8 mouse cellular contexts compared by ENCODE assay signal in the genomic region with DNA sequence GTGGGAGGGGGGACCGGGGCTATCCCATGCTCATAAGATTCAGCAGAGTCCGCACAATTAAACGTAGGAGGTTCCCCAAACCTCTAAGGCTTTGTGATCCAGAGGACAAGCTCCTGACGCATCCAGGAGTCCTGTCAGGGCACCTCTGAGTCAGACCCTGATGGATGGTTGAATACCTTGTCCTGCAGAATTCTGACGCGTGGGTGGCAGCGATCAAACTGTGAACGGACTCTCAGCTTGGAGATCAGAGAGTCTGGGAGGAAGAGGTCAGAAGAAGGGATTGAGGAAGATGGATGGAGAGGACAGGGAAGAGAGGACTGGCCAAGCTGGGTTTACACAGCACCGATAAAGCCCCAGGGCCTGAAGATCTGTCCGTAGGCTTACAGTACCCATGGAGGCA. TPM values are rescaled to one million over a fixed set of nuclear protein-coding genes. Genes with fewer than 3 reads are reported as not detected.
A peak's percentile ranks its signal among the peaks of the same experiment; 100 is the strongest.
DNase-seq lines count a peak whose midpoint lies in the region; ATAC-seq and TF ChIP-seq lines count a peak whose summit lies in the region.

No protein-coding gene starts in this region.

- peak overlapping the region; percentile 49 for H3K4me2 ChIP-seq in kidney, postnatal 0 days (ENCODE audit: low read length)
- H3K4me2 ChIP-seq in embryonic facial prominence, embryonic 15.5 days (replicated peaks) = peak overlapping the region; percentile 49
- H3K4me2 ChIP-seq in neural tube, embryonic 13.5 days = peak overlapping the region; percentile 32

- no peak for ATAC-seq in kidney, postnatal 0 days (replicated peaks; ENCODE audit: low FRiP score, low read depth)
- ATAC-seq in embryonic facial prominence, embryonic 15.5 days (ENCODE audit: insufficient number of reproducible peaks, low FRiP score, low TSS enrichment, low read depth) = no peak
- no peak for ATAC-seq in neural tube, embryonic 13.5 days (ENCODE audit: low read depth)

- H3K9ac ChIP-seq in kidney, postnatal 0 days (ENCODE audit: low read depth, low read length) = no peak overlapping the region
- H3K9ac ChIP-seq in embryonic facial prominence, embryonic 15.5 days = no peak overlapping the region; the same call in 1 of the 2 replicates
- no peak overlapping the region for H3K9ac ChIP-seq in neural tube, embryonic 13.5 days

- DNase-seq in kidney, postnatal 0 days (ENCODE audit: low spot score) = no peak
- no peak for DNase-seq in kidney, postnatal 36 days
- DNase-seq in limb, embryonic 10.5 days (ENCODE audit: low spot score) = peak; percentile 37
- DNase-seq in gastrocnemius, adult 18-20 months (ENCODE audit: low spot score) = no peak
- no peak for DNase-seq in right cerebral cortex, postnatal 25 days
- no peak for DNase-seq in embryo, embryonic 9.5 days (ENCODE audit: extremely low spot score)

- no peaks in the 10 kb centered on the region for H3K27me3 ChIP-seq in kidney, postnatal 0 days (ENCODE audit: insufficient read depth, low read length)
- H3K27me3 ChIP-seq in embryonic facial prominence, embryonic 15.5 days = no peaks in the 10 kb centered on the region
- H3K27me3 ChIP-seq in limb, embryonic 10.5 days (ENCODE audit: low read depth, poor library complexity, severe bottlenecking) = peaks cover 42% of the 10 kb centered on the region
- H3K27me3 ChIP-seq in neural tube, embryonic 13.5 days = peaks cover 20% of the 10 kb centered on the region

- TF ChIP-seq CTCF in kidney, postnatal 0 days (IDR thresholded peaks at IDR 0.05; ENCODE audit: low read depth) = no peak

- H3K27ac ChIP-seq in kidney, postnatal 0 days = no peak overlapping the region
- H3K27ac ChIP-seq in embryonic facial prominence, embryonic 15.5 days (replicated peaks) = peak overlapping the region; percentile 74
- no peak overlapping the region for H3K27ac ChIP-seq in limb, embryonic 10.5 days
- no peak overlapping the region for H3K27ac ChIP-seq in neural tube, embryonic 13.5 days (replicated peaks)

- H3K4me3 ChIP-seq in kidney, postnatal 0 days (replicated peaks; ENCODE audit: low read depth, low read length) = no peak overlapping the region
- H3K4me3 ChIP-seq in embryonic facial prominence, embryonic 15.5 days (replicated peaks) = peak overlapping the region; percentile 35
- H3K4me3 ChIP-seq in limb, embryonic 10.5 days = peak overlapping the region; percentile 38
- no peak overlapping the region for H3K4me3 ChIP-seq in neural tube, embryonic 13.5 days

- 32% methylated on average over 10 of the region's 10 CpGs for WGBS in kidney, postnatal 0 days
- WGBS in embryonic facial prominence, embryonic 15.5 days = 32% methylated on average over 10 of the region's 10 CpGs
- 27% methylated on average over 10 of the region's 10 CpGs for WGBS in limb, embryonic 10.5 days
- WGBS in neural tube, embryonic 13.5 days = 41% methylated on average over 10 of the region's 10 CpGs

- no peaks in the 10 kb centered on the region for H3K9me3 ChIP-seq in kidney, postnatal 0 days (replicated peaks; ENCODE audit: low read length)
- no peaks in the 10 kb centered on the region for H3K9me3 ChIP-seq in embryonic facial prominence, embryonic 15.5 days (replicated peaks)
- H3K9me3 ChIP-seq in limb, embryonic 10.5 days (replicated peaks) = no peaks in the 10 kb centered on the region
- no peaks in the 10 kb centered on the region for H3K9me3 ChIP-seq in neural tube, embryonic 13.5 days

- H3K36me3 ChIP-seq in kidney, postnatal 0 days (ENCODE audit: insufficient read depth, low read length) = no peaks in the 10 kb centered on the region
- H3K36me3 ChIP-seq in embryonic facial prominence, embryonic 15.5 days = no peaks in the 10 kb centered on the region
- H3K36me3 ChIP-seq in limb, embryonic 10.5 days = no peaks in the 10 kb centered on the region
- H3K36me3 ChIP-seq in neural tube, embryonic 13.5 days = no peaks in the 10 kb centered on the region

- no peaks in the 10 kb centered on the region; the same call in 1 of the 2 replicates for H3K4me1 ChIP-seq in kidney, postnatal 0 days (replicated peaks; ENCODE audit: insufficient read depth, low read length)
- peaks cover 26% of the 10 kb centered on the region for H3K4me1 ChIP-seq in embryonic facial prominence, embryonic 15.5 days
- H3K4me1 ChIP-seq in limb, embryonic 10.5 days = peaks cover 20% of the 10 kb centered on the region
- peaks cover 8% of the 10 kb centered on the region; the same call in 1 of the 2 replicates for H3K4me1 ChIP-seq in neural tube, embryonic 13.5 days (replicated peaks)

RNA-seq across cellular contexts. Expression of a gene that starts 5.0 kb away (rescaled TPM):
- polyA plus RNA-seq in kidney, postnatal 0 days (2015; fragmentation: Nextera tagmentation; extraction: Ambion mirVana) = 9.5 and 11.6 TPM in 2 replicates
- polyA plus RNA-seq in embryonic facial prominence, embryonic 15.5 days (2015; fragmentation: Nextera tagmentation; extraction: Ambion mirVana) = 11.2 and 14.4 TPM in 2 replicates
- polyA plus RNA-seq in limb, embryonic 10.5 days (2016; fragmentation: Nextera tagmentation; extraction: Ambion mirVana) = 3.1 and 4.4 TPM in 2 replicates
- polyA plus RNA-seq in neural tube, embryonic 13.5 days (2015; fragmentation: Nextera tagmentation; extraction: Ambion mirVana) = 2.2 and 2.6 TPM in 2 replicates
- 1 to 10 TPM; 5.7 to 6.9 TPM for total RNA-seq in gastrocnemius, adult 18-20 months (2021)

RNA-seq across cellular contexts. Expression of a gene that starts 26.5 kb away (rescaled TPM):
- 625 and 668 TPM in 2 replicates for polyA plus RNA-seq in kidney, postnatal 0 days (2015; fragmentation: Nextera tagmentation; extraction: Ambion mirVana)
- 714 and 731 TPM in 2 replicates for polyA plus RNA-seq in embryonic facial prominence, embryonic 15.5 days (2015; fragmentation: Nextera tagmentation; extraction: Ambion mirVana)
- polyA plus RNA-seq in limb, embryonic 10.5 days (2016; fragmentation: Nextera tagmentation; extraction: Ambion mirVana) = 922 and 1,037 TPM in 2 replicates
- 991 and 996 TPM in 2 replicates for polyA plus RNA-seq in neural tube, embryonic 13.5 days (2015; fragmentation: Nextera tagmentation; extraction: Ambion mirVana)
- 100 to 1,000 TPM; 335 to 380 TPM for total RNA-seq in gastrocnemius, adult 18-20 months (2021)

RNA-seq across cellular contexts. Expression of a gene that starts 43.2 kb away (rescaled TPM):
- 89.3 and 92.2 TPM in 2 replicates for polyA plus RNA-seq in kidney, postnatal 0 days (2015; fragmentation: Nextera tagmentation; extraction: Ambion mirVana)
- 77.8 and 80.3 TPM in 2 replicates for polyA plus RNA-seq in embryonic facial prominence, embryonic 15.5 days (2015; fragmentation: Nextera tagmentation; extraction: Ambion mirVana)
- polyA plus RNA-seq in limb, embryonic 10.5 days (2016; fragmentation: Nextera tagmentation; extraction: Ambion mirVana) = 37.2 and 41.7 TPM in 2 replicates
- polyA plus RNA-seq in neural tube, embryonic 13.5 days (2015; fragmentation: Nextera tagmentation; extraction: Ambion mirVana) = 194 and 209 TPM in 2 replicates
- 100 to 1,000 TPM in 1 of 2 experiments, 10 to 100 TPM in 1; 94.9 to 120 TPM for total RNA-seq in gastrocnemius, adult 18-20 months (2021)

Comparison
In these comparisons a context has a peak if more than half of its experiments do, and no peak if none do; other contexts are left out.
1. H3K4me3 ChIP-seq: peak in embryonic facial prominence, embryonic 15.5 days (single experiment) and limb, embryonic 10.5 days (single experiment); none in kidney, postnatal 0 days (single experiment) and neural tube, embryonic 13.5 days (single experiment).
2. Peak in every context shown above with its lines, with median percentiles within 50 percentile points of each other: H3K4me2 ChIP-seq.